Mouse (Mus musculus): Measurements from ENCODE around the gene Foxm1. TPM values are rescaled to one million over a fixed set of nuclear protein-coding genes. Genes with fewer than 3 reads are reported as not detected.

Gene Foxm1
- total and polyA plus RNA-seq, 3 experiments = 13.7 to 61.9 (median 31.1) TPM

GRCm38 (mm10) chr6:128337467-128337866, 25.3 kb upstream of the Foxm1 start:
- H3K27ac ChIP-seq (ENCODE audit: control insufficient read depth, low read depth, low read length) = no peak overlapping the region
- DNase-seq (ENCODE audit: low read depth, low spot score) = no peak
- H3K79me2 ChIP-seq (ENCODE audit: control insufficient read depth, insufficient read depth, low read length, poor library complexity) = no peaks in the 10 kb centered on the region
- no peak overlapping the region for H3K4me3 ChIP-seq (ENCODE audit: control insufficient read depth in 1 of 2, insufficient read depth in 1 of 2, low read depth in 2 of 2, low read length in 2 of 2)
- H3K36me3 ChIP-seq (ENCODE audit: control insufficient read depth in 1 of 2, insufficient read depth in 2 of 2, low read length in 2 of 2) = peaks cover 0 to 2% of the 10 kb centered on the region in 2 experiments; a peak in 1 of 4 replicates
- no peaks in the 10 kb centered on the region for H3K27me3 ChIP-seq (ENCODE audit: control insufficient read depth in 1 of 2, insufficient read depth in 2 of 2, low read length in 2 of 2)
- H3K9me3 ChIP-seq (replicated peaks; ENCODE audit: insufficient read depth, low read length) = no peaks in the 10 kb centered on the region
- no peak overlapping the region for H3K9ac ChIP-seq (ENCODE audit: control insufficient read depth, low read depth, low read length, poor library complexity, severe bottlenecking)
- TF ChIP-seq ZKSCAN1 (IDR thresholded peaks at IDR 0.05; ENCODE audit: low read depth, low read length) (no peak), ZNF384 (IDR thresholded peaks at IDR 0.05; ENCODE audit: low read depth, low read length) (no peak), SMC3 (IDR thresholded peaks at IDR 0.05; ENCODE audit: low read depth, low read length) (no peak), ZC3H11A (IDR thresholded peaks at IDR 0.05; ENCODE audit: low read depth, low read length) (no peak), TAL1 (IDR thresholded peaks at IDR 0.05; ENCODE audit: low read length) (no peak), KAT2A (conservative IDR thresholded peaks at IDR 0.05; ENCODE audit: low read depth, low read length) (no peak)
- H3K4me1 ChIP-seq (ENCODE audit: control insufficient read depth in 1 of 2, insufficient read depth in 2 of 2, low read length in 2 of 2) = no peaks in the 10 kb centered on the region

- no peak overlapping the region for H3K4me3 ChIP-seq (ENCODE audit: control insufficient read depth in 1 of 2, insufficient read depth in 1 of 2, low read depth in 2 of 2, low read length in 2 of 2)
- peaks cover 0 to 2% of the 10 kb centered on the region in 2 experiments; a peak in 1 of 4 replicates for H3K36me3 ChIP-seq (ENCODE audit: control insufficient read depth in 1 of 2, insufficient read depth in 2 of 2, low read length in 2 of 2)
- no peaks in the 10 kb centered on the region for H3K4me1 ChIP-seq (ENCODE audit: control insufficient read depth in 1 of 2, insufficient read depth in 2 of 2, low read length in 2 of 2)
- no peak overlapping the region for H3K9ac ChIP-seq (ENCODE audit: control insufficient read depth, low read depth, low read length, poor library complexity, severe bottlenecking)
- no peaks in the 10 kb centered on the region for H3K9me3 ChIP-seq (replicated peaks; ENCODE audit: insufficient read depth, low read length)
- TF ChIP-seq MYB (IDR thresholded peaks at IDR 0.05; ENCODE audit: low read depth, low read length) (no peak), USF2 (IDR thresholded peaks at IDR 0.05; ENCODE audit: borderline replicate concordance in 1 of 2, insufficient read depth in 1 of 2, low read depth in 1 of 2, low read length in 2 of 2) (no peak), ZC3H11A (IDR thresholded peaks at IDR 0.05; ENCODE audit: low read depth, low read length) (no peak), ZNF384 (IDR thresholded peaks at IDR 0.05; ENCODE audit: low read depth, low read length) (no peak), ETS1 (IDR thresholded peaks at IDR 0.05; ENCODE audit: low read depth, low read length) (no peak), NELFE (IDR thresholded peaks at IDR 0.05; ENCODE audit: low read depth, low read length) (no peak), RCOR1 (IDR thresholded peaks at IDR 0.05; ENCODE audit: low read depth, low read length) (no peak), ZMIZ1 (IDR thresholded peaks at IDR 0.05; ENCODE audit: low read depth, low read length) (no peak), SMC3 (IDR thresholded peaks at IDR 0.05; ENCODE audit: low read depth, low read length) (no peak), RAD21 (IDR thresholded peaks at IDR 0.05; ENCODE audit: low read depth, low read length) (no peak), EP300 (IDR thresholded peaks at IDR 0.05; ENCODE audit: low read depth in 1 of 2, low read length in 2 of 2) (no peak), USF1 (IDR thresholded peaks at IDR 0.05; ENCODE audit: low read depth, low read length) (no peak), HCFC1 (IDR thresholded peaks at IDR 0.05; ENCODE audit: low read depth, low read length) (no peak), CHD2 (IDR thresholded peaks at IDR 0.05; ENCODE audit: low read length) (no peak)
- H3K79me2 ChIP-seq (ENCODE audit: control insufficient read depth, insufficient read depth, low read length, poor library complexity) = no peaks in the 10 kb centered on the region
- H3K27me3 ChIP-seq (ENCODE audit: control insufficient read depth in 1 of 2, insufficient read depth in 2 of 2, low read length in 2 of 2) = no peaks in the 10 kb centered on the region
- H3K27ac ChIP-seq (ENCODE audit: control insufficient read depth, low read depth, low read length) = no peak overlapping the region
- no peak for DNase-seq (ENCODE audit: low read depth, low spot score)
Measured at GRCm38 (mm10) chr6:128338876-128339275, 23.9 kb upstream of the Foxm1 start.
